Mouse (Mus musculus) mesoderm, embryonic 11.5 days (tissue): ENCODE results near the gene Mtx1.

Experiments used
- DNase-seq: peaks from one replicate; pipeline ENCODE4 v3.0.0-alpha.2; 2012; ENCODE audit warnings: low read depth, low spot score

Gene Mtx1

DNA sequence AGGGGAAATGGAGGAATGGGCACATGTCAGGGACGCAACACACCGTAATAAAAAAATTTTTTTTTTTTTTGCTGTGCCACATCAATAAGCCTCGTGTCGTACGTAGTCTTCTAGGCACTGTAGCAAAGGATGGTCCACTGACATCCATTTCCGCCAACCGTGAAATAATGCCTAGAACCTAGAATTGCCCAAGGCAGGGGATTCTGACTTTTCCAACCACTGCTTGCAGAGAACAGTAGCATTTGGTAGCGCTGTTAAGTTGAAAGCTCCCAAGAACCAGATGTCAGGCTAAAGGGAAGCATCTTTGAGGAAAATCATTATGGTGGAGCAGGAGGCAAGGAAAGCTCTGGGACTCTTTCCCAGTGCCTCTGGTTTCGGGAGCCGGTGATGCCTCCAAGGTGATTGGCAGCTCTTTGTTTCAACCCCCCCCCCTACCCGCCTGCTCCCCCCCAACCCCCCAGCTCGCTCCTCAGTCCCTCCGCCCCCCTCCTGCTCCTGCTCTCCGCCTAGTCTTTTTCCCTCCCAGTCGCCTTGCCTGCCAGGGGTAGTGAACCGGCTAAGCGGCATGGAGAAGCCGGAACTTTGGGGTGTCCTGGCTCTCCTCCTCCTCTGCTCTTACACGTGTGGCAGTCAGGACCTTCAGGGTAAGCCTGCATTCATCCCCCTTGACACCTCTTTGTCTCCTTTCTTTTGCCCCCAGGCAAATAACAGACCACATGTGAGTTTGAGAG, 12.0 kb downstream of the Mtx1 start, which contains the start of gene Thbs3:
TSS of gene Thbs3 (plus strand) at position 500 of the 731 bp plus-strand sequence.
- peak; percentile 60 for DNase-seq

DNA sequence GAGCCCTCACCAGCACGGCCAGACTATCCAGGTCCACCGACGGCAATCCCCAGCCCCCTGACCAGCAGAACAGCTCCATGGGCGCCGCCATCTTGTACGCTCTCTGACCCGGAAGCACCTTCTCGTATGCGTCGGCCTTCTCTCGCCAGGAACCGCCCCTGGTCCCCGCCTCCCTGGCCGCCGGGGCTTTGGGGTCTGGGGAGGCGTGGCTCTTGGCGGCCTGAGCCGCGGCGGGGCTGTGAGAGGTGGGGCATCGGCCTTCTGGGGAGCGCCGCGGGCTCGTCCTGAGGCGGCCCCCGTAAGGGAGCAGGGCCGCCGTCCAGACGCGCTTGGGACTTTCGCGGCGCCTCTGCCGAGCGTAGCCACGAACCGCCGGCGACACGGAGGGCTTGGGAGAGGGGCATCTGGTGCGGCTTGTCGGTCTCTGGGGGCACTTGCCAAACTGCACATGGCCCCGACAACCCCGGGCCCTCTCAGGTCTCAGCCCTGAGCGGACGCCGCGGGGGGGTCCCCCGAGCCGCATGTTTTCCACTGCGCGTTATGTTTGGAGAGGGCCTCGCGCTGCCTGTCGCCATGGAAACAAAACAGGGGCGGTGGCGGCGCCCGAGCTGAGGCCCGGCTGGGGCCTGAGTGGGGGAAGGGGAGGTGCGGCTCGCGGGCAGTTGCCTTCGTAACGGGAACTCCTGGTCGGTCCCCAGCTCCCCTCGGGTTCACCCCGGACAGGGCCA, 12.9 kb downstream of the Mtx1 start:
- peak; percentile 95 for DNase-seq

DNA sequence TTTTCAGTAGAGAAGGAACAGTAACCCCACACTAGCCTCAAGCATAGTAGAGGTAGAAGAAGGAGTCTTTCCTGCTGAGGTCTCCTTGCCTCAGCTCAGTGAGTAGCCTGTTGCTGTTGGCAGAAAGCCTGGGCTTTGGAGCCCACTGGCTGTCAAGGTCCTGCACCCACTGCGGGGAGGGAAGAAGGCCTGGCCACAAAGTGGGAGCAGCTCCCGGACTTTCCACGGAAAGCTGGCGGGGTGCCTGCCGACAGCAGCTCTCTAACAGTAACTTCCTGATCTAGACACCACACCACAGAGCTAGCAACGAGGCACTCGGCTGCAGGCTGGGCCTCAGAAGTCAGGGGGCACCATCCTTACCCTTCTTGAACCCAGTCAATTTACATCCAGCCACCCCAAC, 16.2 kb downstream of the Mtx1 start:
- DNase-seq, result no peak

DNA sequence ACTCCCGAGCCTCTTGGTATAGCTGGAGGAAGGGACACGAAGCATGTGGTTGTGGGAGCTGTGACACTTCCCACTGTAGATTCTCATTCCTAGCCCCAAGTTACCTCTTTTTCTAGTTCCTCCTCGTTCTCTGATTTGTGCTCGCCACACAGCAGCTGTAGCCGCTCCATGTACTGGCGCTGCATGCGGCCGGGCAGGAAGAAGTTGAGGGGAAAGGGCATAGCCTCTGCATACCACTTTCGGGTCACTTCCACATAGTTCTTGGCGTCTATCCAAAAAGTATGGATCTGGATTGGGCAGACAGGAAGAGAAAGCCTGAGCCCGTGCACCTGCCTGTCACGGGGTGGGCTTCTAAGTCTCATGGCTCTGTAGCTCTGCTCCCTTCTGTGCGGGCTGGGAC, 16.7 kb downstream of the Mtx1 start:
- no peak for DNase-seq

DNA sequence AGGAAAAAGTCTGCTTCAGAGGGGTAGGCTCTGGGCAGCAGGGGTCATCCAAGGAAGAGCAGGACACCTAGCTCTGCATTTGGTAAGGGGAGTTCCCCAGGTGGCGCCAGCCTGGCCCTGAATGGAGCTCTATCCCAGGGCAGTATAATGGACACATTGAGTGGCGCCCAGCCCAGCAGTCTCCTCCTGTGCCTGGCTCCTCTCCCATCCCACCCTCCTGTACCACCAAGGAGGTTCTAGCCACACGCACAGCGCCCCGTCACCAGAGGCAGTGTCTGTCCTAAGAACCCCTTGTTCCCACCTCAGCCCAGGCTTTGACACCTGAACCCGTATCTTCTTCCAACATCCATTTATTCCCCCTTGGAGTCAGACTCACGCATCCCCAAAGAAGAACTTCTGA, 17.2 kb downstream of the Mtx1 start:
- DNase-seq, result no peak

DNA sequence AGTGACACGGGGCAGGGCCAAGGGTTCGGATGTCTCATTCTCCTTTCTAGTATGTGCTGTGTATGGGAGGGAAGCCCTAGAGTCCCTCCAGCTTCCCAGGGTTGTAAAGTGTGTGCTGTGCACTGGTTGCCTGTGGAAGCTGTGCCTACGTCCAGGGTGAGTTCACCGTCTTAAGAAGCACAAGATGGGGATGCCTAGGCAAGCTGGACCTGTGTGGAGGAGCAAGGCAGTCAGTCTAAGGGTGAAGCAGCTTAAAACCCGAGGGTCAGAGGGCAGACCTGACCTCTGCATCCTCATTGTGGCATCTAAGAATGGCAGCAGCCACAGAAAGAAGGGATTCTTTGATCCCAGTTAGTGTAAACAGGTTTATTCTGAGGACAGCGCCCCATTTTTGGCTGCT, 18.2 kb downstream of the Mtx1 start:
- DNase-seq, result no peak

DNA sequence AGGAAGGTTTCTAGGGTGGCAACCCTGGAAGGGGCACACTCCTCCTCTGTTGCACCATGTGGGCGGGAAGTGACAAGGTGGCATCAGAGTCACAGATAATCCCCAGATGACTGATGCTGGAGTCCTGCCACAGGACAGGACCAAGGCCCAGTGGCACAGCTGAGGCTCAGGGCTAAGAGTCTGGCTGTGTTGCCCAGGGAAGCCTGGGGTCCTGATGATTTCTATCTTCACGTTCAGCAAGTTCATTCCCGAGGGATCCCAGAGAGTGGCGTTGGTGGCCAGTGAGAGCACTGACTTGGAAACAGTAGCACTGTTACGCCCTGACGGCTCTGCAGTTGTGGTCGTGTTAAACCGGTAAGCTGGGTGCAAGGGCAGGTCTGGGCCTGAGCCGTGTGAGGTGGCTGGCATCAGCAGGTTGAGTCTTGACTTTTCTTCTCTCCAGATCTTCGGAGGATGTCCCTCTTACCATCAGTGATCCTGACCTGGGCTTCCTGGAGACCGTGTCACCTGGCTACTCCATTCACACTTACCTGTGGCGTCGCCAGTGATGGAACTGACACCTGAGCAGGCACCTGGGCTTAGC, 18.7 kb downstream of the Mtx1 start:
- no peak for DNase-seq

DNA sequence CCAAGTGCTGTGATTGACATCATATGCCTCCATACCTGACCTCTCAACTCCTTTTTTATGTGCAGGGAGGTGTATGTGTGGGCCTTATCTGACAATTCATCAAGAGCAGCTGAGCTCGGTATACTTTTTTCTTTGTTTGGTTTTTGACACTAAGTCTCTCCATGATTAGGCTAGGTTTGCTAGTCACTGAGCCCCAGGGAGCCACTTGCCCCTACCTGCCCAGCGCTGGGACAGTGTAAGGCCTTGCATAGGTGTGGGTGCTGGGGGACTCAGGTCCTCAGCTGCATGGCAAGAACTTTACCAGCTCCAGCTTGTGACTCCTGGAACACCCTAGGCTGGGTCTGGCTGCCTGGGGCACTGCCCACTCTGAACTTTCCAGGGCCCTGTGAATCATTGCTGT, 20.2 kb downstream of the Mtx1 start:
- DNase-seq, result no peak

DNA sequence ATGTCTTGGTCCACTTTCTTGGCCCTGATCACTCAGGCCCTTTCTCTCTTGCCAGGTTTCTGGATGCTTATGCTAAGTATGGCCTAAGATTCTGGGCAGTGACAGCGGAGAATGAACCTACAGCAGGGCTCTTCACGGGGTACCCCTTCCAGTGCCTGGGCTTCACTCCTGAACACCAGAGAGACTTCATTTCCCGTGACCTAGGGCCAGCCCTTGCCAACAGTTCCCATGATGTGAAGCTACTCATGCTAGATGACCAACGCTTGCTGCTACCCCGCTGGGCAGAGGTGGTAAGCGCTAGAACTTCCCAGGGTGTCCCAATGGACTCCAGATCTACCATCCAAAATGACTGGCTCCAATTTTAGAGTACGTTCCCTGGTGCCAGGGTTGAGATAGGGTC, 20.8 kb downstream of the Mtx1 start:
- no peak for DNase-seq

DNA sequence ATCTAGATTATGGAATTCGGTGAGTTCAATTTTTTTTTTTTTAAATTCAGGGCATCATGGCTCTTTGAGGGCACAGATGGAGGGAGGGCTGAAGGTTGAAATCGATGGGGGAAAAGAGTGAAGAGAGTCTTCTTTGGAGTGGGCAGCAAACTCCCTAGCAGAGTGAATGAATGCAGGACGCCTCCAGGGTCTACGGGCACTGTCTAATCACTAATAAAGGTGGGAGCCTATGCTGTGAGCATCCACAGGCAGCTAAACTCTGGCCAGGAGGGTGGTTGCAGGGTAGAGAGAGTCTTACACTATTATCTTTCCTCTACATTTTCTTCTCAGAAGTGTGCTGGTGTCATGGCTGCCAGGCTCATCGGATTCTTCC, 23.8 kb downstream of the Mtx1 start:
- no peak for DNase-seq

DNA sequence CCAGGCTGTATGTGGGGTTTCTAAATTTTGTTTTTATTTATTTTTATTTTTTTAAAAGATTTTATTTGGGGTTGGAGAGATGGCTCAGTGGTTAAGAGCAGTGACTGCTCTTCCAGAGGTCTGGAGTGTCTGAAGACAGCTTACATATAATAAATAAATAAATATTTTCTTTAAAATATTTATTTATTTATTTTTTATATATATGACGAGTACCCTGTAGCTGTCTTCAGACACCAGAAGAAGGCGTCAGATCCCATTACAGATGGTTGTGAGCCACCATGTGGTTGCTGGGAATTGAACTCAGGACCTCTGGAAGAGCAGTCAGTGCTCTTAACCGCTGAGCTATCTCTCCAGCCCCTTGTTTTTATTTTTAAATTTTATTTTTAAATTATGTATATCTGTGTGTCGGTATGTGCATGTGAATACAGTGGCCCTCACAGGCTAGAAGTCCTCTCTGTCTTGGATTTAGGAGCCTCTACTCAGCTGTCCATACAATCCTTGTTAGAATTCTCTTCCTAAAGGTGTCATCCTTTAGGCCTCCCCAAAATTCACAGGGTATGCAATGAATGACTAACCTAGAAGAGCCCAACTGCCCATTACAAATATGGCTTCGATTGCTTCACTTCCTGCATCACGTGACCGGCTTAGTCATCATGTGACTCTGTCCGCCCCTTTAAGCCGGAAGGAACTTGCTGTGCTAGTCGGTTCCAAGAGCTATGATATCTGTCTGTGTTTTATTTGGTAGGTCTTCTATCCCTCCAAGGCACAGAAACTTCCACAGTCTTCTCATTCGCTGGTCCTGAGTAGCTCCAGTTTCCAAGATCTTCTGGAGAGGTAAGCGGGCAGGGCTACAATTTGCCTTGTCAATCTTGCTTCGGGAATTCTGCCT, 24.4 kb downstream of the Mtx1 start, which contains the start of gene Gba:
TSS of gene Gba (plus strand) at position 676 of the 889 bp plus-strand sequence.
- DNase-seq, result peak; percentile 90

DNA sequence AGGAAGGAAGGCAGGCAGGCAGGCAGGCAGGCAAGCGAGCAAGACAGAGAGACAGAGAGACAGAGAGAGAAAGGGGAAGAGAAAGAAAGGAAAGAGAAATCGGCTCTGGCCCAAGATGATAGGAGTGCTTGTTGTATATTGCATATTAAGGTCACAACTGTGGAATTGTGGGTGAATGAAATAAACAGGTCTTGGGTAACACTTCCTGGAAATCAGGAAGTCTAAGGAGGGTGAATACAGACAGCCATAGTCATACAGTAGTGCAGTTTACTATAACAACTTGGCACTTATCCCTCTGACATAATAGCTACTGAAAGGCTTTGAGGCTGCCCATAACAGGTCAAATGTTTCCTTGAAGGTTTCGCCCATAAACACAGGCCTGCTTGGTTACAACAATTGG, 27.0 kb downstream of the Mtx1 start:
- DNase-seq, result no peak

DNA sequence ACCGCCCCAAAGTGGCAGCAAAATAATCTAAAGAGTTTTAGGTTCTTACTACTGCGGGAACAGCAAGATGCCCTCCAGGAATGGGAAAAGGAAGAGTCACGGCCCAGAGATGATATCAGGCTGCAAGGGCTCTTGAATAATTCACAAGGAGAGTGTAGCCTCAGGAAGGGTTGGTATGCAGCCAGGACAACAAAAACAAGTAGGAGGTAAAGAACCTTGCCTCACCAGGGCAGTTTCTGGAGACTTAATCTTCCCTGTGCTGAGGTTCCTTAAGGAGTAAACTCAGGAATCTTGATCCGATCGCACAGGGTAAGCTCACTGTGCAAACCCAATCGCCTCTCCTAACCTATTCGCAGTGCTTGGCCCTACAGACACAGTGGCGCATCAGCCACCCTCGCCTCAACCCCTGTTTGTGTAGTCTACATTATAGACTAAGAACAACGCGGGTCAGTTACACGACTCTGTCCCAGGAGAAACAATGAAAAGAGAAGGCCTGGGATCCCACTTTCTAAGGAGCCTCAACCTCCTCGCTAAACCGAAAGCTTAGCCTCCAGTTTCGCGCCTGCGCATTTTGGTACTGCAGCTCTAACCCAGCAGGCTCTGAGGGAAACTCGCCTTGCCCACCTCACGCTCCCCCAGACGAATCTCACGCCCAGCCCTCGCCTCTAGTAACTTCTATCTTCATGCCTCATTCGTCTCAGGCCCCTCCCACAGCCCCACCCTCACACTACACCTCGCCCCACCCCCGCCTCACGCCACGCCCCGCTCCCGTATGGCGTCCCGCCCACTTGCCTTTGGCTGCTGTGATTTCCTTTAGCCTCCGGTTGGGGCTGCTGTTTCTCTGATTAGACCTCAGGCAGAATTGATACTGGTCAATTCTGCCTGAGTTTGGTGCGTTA, 30.7 kb downstream of the Mtx1 start:
- DNase-seq, result peak; percentile 95

DNA sequence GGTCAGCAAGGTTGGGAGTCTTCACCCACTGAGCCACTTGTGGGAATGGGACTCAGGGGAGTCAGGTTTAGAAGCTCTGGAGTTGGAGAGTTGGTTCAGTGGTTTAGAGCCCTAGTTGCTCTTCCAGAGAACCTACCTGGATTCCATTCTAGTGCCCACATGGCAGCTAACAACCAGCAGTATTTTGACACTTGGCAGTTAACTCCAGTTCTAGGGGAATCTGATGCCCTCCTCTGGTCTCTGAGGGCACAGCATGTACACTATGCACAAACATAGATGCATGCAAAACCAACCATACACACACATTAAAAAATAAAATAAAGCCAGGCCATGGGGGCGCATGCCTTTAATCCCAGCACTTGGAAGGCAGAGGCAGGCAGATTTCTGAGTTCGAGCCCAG, 33.0 kb downstream of the Mtx1 start:
- no peak for DNase-seq

DNA sequence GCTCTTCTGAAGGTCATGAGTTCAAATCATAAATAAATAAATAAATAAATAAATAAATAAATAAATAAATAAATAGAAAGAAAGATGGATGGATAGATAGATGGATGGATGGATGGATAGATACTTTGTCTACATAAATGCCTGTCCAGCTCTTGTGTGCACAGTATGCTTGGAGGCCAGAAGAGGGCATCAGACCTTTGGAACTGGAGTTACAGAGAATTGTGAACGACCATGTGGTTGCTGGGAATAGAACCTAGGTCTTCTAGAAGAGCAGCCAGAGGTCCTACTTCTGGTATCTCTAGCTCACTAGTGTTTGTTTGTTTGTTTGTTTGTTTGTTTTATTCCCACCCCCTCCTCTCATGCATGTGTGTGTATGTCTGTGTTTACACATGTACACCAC, 33.5 kb downstream of the Mtx1 start:
- DNase-seq, result no peak

DNA sequence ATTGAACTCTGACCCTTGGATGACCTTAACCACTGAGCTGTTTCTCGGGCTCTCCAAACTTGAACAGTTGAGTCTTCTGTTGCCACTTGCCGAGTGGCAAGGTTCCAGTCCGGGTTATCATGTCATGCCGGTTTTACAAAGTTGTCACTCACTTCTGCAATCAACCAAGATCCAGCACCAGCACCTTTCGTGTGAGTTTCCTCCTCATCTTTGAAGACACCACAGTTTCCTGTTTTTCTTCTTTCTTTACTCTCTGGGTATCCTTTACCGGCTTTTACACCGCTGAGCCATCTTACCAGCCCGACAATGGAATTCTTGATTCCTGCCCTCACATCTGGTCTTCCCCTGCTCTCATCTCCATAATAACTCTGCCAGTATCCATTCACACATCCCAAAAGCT, 36.5 kb downstream of the Mtx1 start:
- no peak for DNase-seq

DNA sequence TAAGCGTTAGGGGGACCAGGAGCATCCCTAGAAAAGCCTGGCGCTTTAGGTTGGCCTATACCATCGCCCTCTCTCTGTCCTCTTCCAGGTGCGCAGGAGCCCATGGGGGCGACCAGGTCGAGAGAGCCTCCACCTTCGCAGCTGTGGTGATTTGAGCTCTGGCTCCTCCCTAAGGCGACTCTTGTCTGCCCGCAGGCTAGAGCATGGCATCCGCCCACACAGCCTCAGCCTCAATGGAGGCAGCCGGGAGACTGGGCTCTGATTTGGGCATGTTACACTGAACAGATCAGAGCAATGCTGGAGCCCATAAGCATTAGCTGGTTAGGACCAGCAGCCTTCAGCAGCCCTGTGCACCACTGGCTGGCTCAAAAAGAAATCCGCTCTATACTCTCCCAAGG, 38.4 kb downstream of the Mtx1 start:
- no peak for DNase-seq

DNA sequence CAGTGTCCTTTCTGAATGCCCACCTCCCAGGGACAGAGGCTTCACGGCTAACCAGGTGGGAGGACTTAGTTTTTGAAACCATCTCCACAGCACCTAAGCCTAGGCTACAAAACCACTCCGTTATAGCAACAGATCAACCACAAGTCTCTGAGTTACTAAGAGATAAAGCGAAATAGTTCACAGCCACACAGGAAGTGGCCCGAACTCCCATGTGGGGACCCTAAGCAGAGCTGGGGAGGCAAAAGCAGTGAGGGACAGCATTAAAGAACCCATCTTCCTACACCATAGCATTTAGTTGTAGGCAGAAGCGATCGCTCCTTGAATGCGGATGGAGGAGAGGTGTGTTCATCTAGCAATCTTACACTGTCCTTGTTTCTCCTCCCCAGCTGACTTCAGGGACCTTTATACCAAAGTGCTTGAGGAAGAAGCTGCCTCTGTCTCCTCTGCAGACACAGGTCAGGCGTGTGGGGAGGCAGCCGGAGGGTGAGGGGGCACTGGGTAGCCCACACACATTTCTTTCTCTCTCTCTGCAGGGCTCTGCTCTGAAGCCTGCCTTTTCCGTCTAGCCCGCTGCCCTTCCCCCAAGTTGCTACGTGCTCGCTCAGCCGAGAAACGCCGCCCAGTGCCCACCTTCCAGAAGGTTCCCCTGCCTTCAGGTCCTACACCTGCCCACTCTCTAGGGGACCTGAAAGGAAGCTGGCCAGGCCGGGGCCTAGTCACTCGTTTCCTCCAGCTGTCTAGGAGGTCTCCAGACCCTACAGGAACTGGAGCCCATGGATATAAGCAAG, 39.0 kb downstream of the Mtx1 start:
- no peak for DNase-seq

DNA sequence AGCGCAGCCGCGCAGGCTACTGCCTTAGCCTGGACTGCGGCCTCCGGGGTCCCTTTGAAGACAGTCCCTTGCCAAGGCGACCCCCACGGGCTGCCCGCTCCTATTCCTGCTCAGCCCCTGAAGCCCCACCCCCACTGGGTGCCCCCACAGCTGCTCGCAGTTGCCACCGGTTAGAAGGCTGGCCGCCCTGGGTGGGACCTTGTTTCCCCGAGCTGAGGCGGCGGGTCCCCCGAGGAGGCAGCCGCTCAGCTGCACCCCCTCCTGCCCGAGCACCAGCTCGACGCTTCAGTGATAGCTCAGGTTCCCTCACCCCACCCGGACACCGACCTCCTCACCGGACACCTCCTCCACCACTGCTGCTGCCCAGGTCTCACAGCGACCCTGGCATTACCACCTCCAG, 39.7 kb downstream of the Mtx1 start:
- DNase-seq, result no peak

DNA sequence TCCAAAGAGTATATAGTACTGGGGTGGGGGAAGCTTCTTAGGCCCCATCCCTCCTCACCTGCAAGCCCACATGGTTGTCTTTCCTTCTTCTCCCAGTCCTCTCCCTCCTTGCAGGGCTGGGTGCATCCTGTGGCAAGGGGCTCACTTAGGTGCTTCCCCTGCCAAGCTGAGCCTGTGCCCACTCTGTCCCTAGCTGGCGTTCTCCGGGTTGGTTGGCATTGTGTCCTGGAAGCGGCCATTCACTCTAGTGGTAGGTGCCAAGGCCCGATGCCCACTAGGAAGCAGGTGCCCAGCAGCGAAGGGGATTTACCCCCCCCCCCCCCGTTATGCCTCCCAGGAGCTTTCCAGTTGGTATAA, 43.0 kb downstream of the Mtx1 start:
- DNase-seq, result no peak
